Mouse (Mus musculus) heart, embryonic 12.5 days (tissue): ENCODE data around the gene Lipi. TPM values are rescaled to one million over a fixed set of nuclear protein-coding genes. Genes with fewer than 3 reads are reported as not detected.

ENCODE experiments used
- ATAC-seq: fragments of 200-750 bp; cut with Nextera tagmentation; 2 replicates; pipeline ENCODE4 v1.8.0; 2017; ENCODE audit warnings: moderate TSS enrichment, moderate library complexity; ENCODE audit not compliant: insufficient number of reproducible peaks, low FRiP score
- H3K27ac ChIP-seq: fragments of 300-500 bp; sonication (generic); 2 replicates; pipeline ENCODE4 v1.5.1; 2016; ENCODE audit warnings: mild to moderate bottlenecking, moderate library complexity; ENCODE audit not compliant: poor library complexity, severe bottlenecking
- H3K27me3 ChIP-seq: fragments of 300-500 bp; sonication (generic); replicated peaks from 2 replicates; pipeline ENCODE4 v1.6.1; 2016; ENCODE audit warnings: mild to moderate bottlenecking, moderate library complexity
- H3K36me3 ChIP-seq: fragments of 300-500 bp; sonication (generic); 2 replicates; pipeline ENCODE4 v1.6.1; 2016; ENCODE audit warnings: mild to moderate bottlenecking, moderate library complexity
- H3K4me1 ChIP-seq: fragments of 300-500 bp; sonication (generic); replicated peaks from 2 replicates; pipeline ENCODE4 v1.6.1; 2016; ENCODE audit warnings: mild to moderate bottlenecking
- H3K4me2 ChIP-seq: fragments of 300-500 bp; sonication (generic); 2 replicates; pipeline ENCODE4 v1.6.1; 2016; ENCODE audit warnings: mild to moderate bottlenecking, moderate library complexity
- H3K4me3 ChIP-seq: fragments of 300-500 bp; sonication (generic); 2 replicates; pipeline ENCODE4 v1.5.1; 2016; ENCODE audit warnings: mild to moderate bottlenecking
- H3K9ac ChIP-seq: fragments of 300-500 bp; sonication (generic); 2 replicates; pipeline ENCODE4 v1.6.1; 2016; ENCODE audit warnings: mild to moderate bottlenecking, moderate library complexity
- H3K9me3 ChIP-seq: fragments of 300-500 bp; sonication (generic); replicated peaks from 2 replicates; pipeline ENCODE4 v1.6.1; 2016; ENCODE audit warnings: mild to moderate bottlenecking, moderate library complexity
- WGBS: fragments of 180-500 bp; shearing (Covaris S2); methylation state at CpG from one replicate; pipeline ENCODE4 v1.1.7; 2016; 5-methylcytosine and 5-hydroxymethylcytosine counted together
- polyA plus RNA-seq: library from polyadenylated mRNA; unstranded; fragments of >200 nt; fragmentation: Nextera tagmentation; extraction: Ambion mirVana; gene quantifications from 2 replicates; pipeline ENCODE4 v1.2.1, GENCODE M21; 2016

Lipi gene
- not detected in 2 replicates for polyA plus RNA-seq

GRCm38 (mm10) chr16:75585961-75586360, at the start of gene Lipi:
Gene Lipi (minus strand): TSS chr16:75586061.
- H3K9ac ChIP-seq: no peak within 1 kb of the TSS
- no peaks in the 10 kb centered on the region for H3K36me3 ChIP-seq
- no peak for ATAC-seq
- H3K27me3 ChIP-seq: no peaks in the 10 kb centered on the region
- no peak within 1 kb of the TSS for H3K27ac ChIP-seq
- no peak within 1 kb of the TSS for H3K4me3 ChIP-seq
- peaks cover 3% of the 10 kb centered on the region; the same call in 1 of the 2 replicates for H3K4me1 ChIP-seq
- no peak within 1 kb of the TSS for H3K4me2 ChIP-seq
- H3K9me3 ChIP-seq: no peaks in the 10 kb centered on the region
- WGBS: 78% methylated on average over 7 of the region's 7 CpGs

GRCm38 (mm10) chr16:75627862-75628261, 42.0 kb upstream of the Lipi start:
- no peak for ATAC-seq
- Histone ChIP-seq H3K4me1 (no peaks in the 10 kb centered on the region), H3K9me3 (no peaks in the 10 kb centered on the region), H3K9ac (no peak overlapping the region), H3K4me2 (no peak overlapping the region), H3K27me3 (no peaks in the 10 kb centered on the region), H3K27ac (no peak overlapping the region), H3K36me3 (no peaks in the 10 kb centered on the region), H3K4me3 (no peak overlapping the region)
- 75% methylated on average over 2 of the region's 2 CpGs for WGBS

GRCm38 (mm10) chr16:75617651-75618349, 31.9 kb upstream of the Lipi start:
- no peaks in the 10 kb centered on the region for H3K9me3 ChIP-seq
- H3K27ac ChIP-seq: no peak overlapping the region
- H3K9ac ChIP-seq: no peak overlapping the region
- no peak for ATAC-seq
- H3K27me3 ChIP-seq: no peaks in the 10 kb centered on the region
- H3K36me3 ChIP-seq: no peaks in the 10 kb centered on the region
- no peak overlapping the region for H3K4me2 ChIP-seq
- 85% methylated on average over 2 of the region's 2 CpGs for WGBS
- H3K4me1 ChIP-seq: no peaks in the 10 kb centered on the region
- H3K4me3 ChIP-seq: no peak overlapping the region

GRCm38 (mm10) chr16:75612561-75612960, 26.7 kb upstream of the Lipi start:
- Histone ChIP-seq H3K27me3 (no peaks in the 10 kb centered on the region), H3K4me2 (no peak overlapping the region), H3K9ac (no peak overlapping the region), H3K9me3 (no peaks in the 10 kb centered on the region), H3K4me1 (no peaks in the 10 kb centered on the region), H3K36me3 (no peaks in the 10 kb centered on the region), H3K27ac (no peak overlapping the region), H3K4me3 (no peak overlapping the region)
- no peak for ATAC-seq

GRCm38 (mm10) chr16:75606415-75606814, 20.6 kb upstream of the Lipi start:
- Histone ChIP-seq H3K9ac (no peak overlapping the region), H3K36me3 (no peaks in the 10 kb centered on the region), H3K4me1 (no peaks in the 10 kb centered on the region), H3K4me2 (no peak overlapping the region), H3K27ac (no peak overlapping the region), H3K4me3 (no peak overlapping the region), H3K9me3 (no peaks in the 10 kb centered on the region), H3K27me3 (no peaks in the 10 kb centered on the region)
- no peak for ATAC-seq
- WGBS: 85% methylated on average over 1 of the region's 1 CpGs

GRCm38 (mm10) chr16:75593501-75594183, 7.8 kb upstream of the Lipi start:
- Histone ChIP-seq H3K9ac (peak overlapping the region; percentile 69), H3K27me3 (no peaks in the 10 kb centered on the region)
- no peak for ATAC-seq

GRCm38 (mm10) chr16:75592671-75593500, 7.0 kb upstream of the Lipi start, which contains the start of gene Rbm11:
Gene Rbm11 (plus strand): TSS chr16:75592844.
- H3K27ac ChIP-seq: no peak within 1 kb of the TSS
- no peaks in the 10 kb centered on the region for H3K27me3 ChIP-seq
- H3K9me3 ChIP-seq: no peaks in the 10 kb centered on the region
- H3K4me2 ChIP-seq: peak within 1 kb of the TSS; percentile 88
- ATAC-seq: peak; percentile 95
- no peaks in the 10 kb centered on the region for H3K4me1 ChIP-seq
- peak within 1 kb of the TSS; percentile 69 for H3K9ac ChIP-seq
- under 1% methylated on average over 52 of the region's 55 CpGs for WGBS
- H3K36me3 ChIP-seq: no peaks in the 10 kb centered on the region
- H3K4me3 ChIP-seq: peak within 1 kb of the TSS; percentile 72

More at GRCm38 (mm10) chr16:75593501-75594183, 7.8 kb upstream of the Lipi start:
- WGBS: 18% methylated on average over 15 of the region's 15 CpGs
- peak overlapping the region; percentile 88 for H3K4me2 ChIP-seq
- H3K4me3 ChIP-seq: peak overlapping the region; percentile 72
- H3K27ac ChIP-seq: no peak overlapping the region
- H3K4me1 ChIP-seq: no peaks in the 10 kb centered on the region
- H3K9me3 ChIP-seq: no peaks in the 10 kb centered on the region
- no peaks in the 10 kb centered on the region for H3K36me3 ChIP-seq

- Histone ChIP-seq H3K27ac (no peak overlapping the region), H3K9ac (no peak overlapping the region), H3K4me3 (no peak overlapping the region), H3K36me3 (no peaks in the 10 kb centered on the region), H3K4me2 (no peak overlapping the region), H3K4me1 (peaks cover 3% of the 10 kb centered on the region; the same call in 1 of the 2 replicates), H3K9me3 (no peaks in the 10 kb centered on the region), H3K27me3 (no peaks in the 10 kb centered on the region)
- ATAC-seq: no peak
- WGBS: 18% methylated on average over 3 of the region's 3 CpGs
Measured at GRCm38 (mm10) chr16:75586466-75586865, 605 bp upstream of the Lipi start.

- no peak overlapping the region for H3K27ac ChIP-seq
- no peaks in the 10 kb centered on the region for H3K9me3 ChIP-seq
- no peak overlapping the region for H3K4me3 ChIP-seq
- no peak overlapping the region for H3K4me2 ChIP-seq
- no peaks in the 10 kb centered on the region for H3K27me3 ChIP-seq
- no peak overlapping the region for H3K9ac ChIP-seq
- 75% methylated on average over 5 of the region's 5 CpGs for WGBS
- H3K4me1 ChIP-seq: peaks cover 3% of the 10 kb centered on the region; the same call in 1 of the 2 replicates
- no peak for ATAC-seq
- H3K36me3 ChIP-seq: no peaks in the 10 kb centered on the region
Measured at GRCm38 (mm10) chr16:75582279-75582678, 3.6 kb downstream of the Lipi start.

GRCm38 (mm10) chr16:75562910-75563309, 23.0 kb downstream of the Lipi start:
- Histone ChIP-seq H3K4me1 (no peaks in the 10 kb centered on the region), H3K36me3 (no peaks in the 10 kb centered on the region), H3K27ac (no peak overlapping the region), H3K4me3 (no peak overlapping the region), H3K4me2 (no peak overlapping the region), H3K27me3 (no peaks in the 10 kb centered on the region), H3K9me3 (no peaks in the 10 kb centered on the region), H3K9ac (no peak overlapping the region)
- WGBS: 92% methylated on average over 2 of the region's 2 CpGs
- ATAC-seq: no peak

GRCm38 (mm10) chr16:75545310-75545709, 40.6 kb downstream of the Lipi start:
- Histone ChIP-seq H3K9ac (no peak overlapping the region), H3K27ac (no peak overlapping the region), H3K9me3 (no peaks in the 10 kb centered on the region), H3K27me3 (no peaks in the 10 kb centered on the region), H3K4me1 (no peaks in the 10 kb centered on the region), H3K4me2 (no peak overlapping the region), H3K36me3 (no peaks in the 10 kb centered on the region), H3K4me3 (no peak overlapping the region)
- no peak for ATAC-seq
- WGBS: 75% methylated on average over 1 of the region's 1 CpGs
